Mouse (Mus musculus) MEL (cell line): Measurements from ENCODE around the gene Cpm. TPM values are rescaled to one million over a fixed set of nuclear protein-coding genes. Genes with fewer than 3 reads are reported as not detected.

Experiments used
- DNase-seq: peaks from one replicate; pipeline ENCODE4 v3.0.0; 2011; ENCODE audit warnings: low read depth, low spot score
- H3K27ac ChIP-seq: 2 replicates; pipeline ENCODE4 v1.5.1; 2012; ENCODE audit warnings: low read depth, mild to moderate bottlenecking, control low read depth, low read length, moderate library complexity; ENCODE audit not compliant: control insufficient read depth
- H3K27me3 ChIP-seq, 2 experiments: fragments of 150-350 bp in 1 of 2; sonication (generic) in 1 of 2; 2 replicates each; pipeline ENCODE4 v1.6.1; 2012; ENCODE audit warnings: low read length in 2 of 2, mild to moderate bottlenecking in 2 of 2, improper control_type of control experiment in 1 of 2, moderate library complexity in 1 of 2; ENCODE audit not compliant: insufficient read depth in 2 of 2, control insufficient read depth in 1 of 2
- H3K36me3 ChIP-seq, 2 experiments: 2 replicates each; pipeline ENCODE4 v1.6.1; 2012 to 2014; ENCODE audit warnings: low read length in 2 of 2, improper control_type of control experiment in 1 of 2, inconsistent platforms in 1 of 2, mild to moderate bottlenecking in 1 of 2; ENCODE audit not compliant: insufficient read depth in 2 of 2, control insufficient read depth in 1 of 2
- H3K4me1 ChIP-seq, 2 experiments: fragments of 150-350 bp in 1 of 2; sonication (generic) in 1 of 2; 2 replicates each; pipeline ENCODE4 v1.6.1; 2012; ENCODE audit warnings: low read length in 2 of 2, improper control_type of control experiment in 1 of 2, mild to moderate bottlenecking in 1 of 2; ENCODE audit not compliant: insufficient read depth in 2 of 2, control insufficient read depth in 1 of 2
- H3K4me3 ChIP-seq, 2 experiments: fragments of 150-350 bp in 1 of 2; sonication (generic) in 1 of 2; 2 replicates each; pipeline ENCODE4 v1.5.1; 2012; ENCODE audit warnings: low read depth in 2 of 2, low read length in 2 of 2, mild to moderate bottlenecking in 2 of 2, moderate library complexity in 2 of 2, control low read depth in 1 of 2, improper control_type of control experiment in 1 of 2; ENCODE audit not compliant: control insufficient read depth in 1 of 2, insufficient read depth in 1 of 2
- H3K79me2 ChIP-seq: 2 replicates; pipeline ENCODE4 v1.6.1; 2012; ENCODE audit warnings: mild to moderate bottlenecking, low read length, moderate library complexity; ENCODE audit not compliant: control insufficient read depth, poor library complexity, insufficient read depth
- H3K9ac ChIP-seq: 2 replicates; pipeline ENCODE4 v1.6.1; 2012; ENCODE audit warnings: low read depth, mild to moderate bottlenecking, control low read depth, low read length, moderate library complexity; ENCODE audit not compliant: control insufficient read depth, poor library complexity, severe bottlenecking
- H3K9me3 ChIP-seq: fragments of 150-350 bp; sonication (generic); replicated peaks from 2 replicates; pipeline ENCODE4 v1.6.1; 2012; ENCODE audit warnings: mild to moderate bottlenecking, low read length, improper control_type of control experiment, moderate library complexity; ENCODE audit not compliant: insufficient read depth
- BHLHE40 ChIP-seq: IDR thresholded peaks from 2 replicates; pipeline ENCODE4 v1.6.1; 2012; ENCODE audit warnings: low read depth, mild to moderate bottlenecking, inconsistent platforms, low read length, improper control_type of control experiment, borderline replicate concordance
- CHD2 ChIP-seq: IDR thresholded peaks from 2 replicates; pipeline ENCODE4 v1.6.1; 2011; ENCODE audit warnings: low read length, improper control_type of control experiment
- CTCF ChIP-seq, 3 experiments: IDR thresholded peaks in 2 of 3; conservative IDR thresholded peaks in 1 of 3; 2 replicates each; pipeline ENCODE4 v1.5.1; 2011 to 2012; ENCODE audit warnings: low read length in 3 of 3, low read depth in 2 of 3, mild to moderate bottlenecking in 2 of 3, improper control_type of control experiment in 1 of 3, inconsistent platforms in 1 of 3, mixed read lengths in 1 of 3, moderate library complexity in 1 of 3; ENCODE audit not compliant: control insufficient read depth in 1 of 3, insufficient read depth in 1 of 3, poor library complexity in 1 of 3, severe bottlenecking in 1 of 3
- E2F4 ChIP-seq: IDR thresholded peaks from 2 replicates; pipeline ENCODE4 v1.6.1; 2011; ENCODE audit warnings: low read depth, low read length, improper control_type of control experiment, borderline replicate concordance
- ELF1 ChIP-seq: IDR thresholded peaks from 2 replicates; pipeline ENCODE4 v1.6.1; 2014; ENCODE audit warnings: low read depth, mild to moderate bottlenecking, inconsistent platforms, low read length, improper control_type of control experiment, moderate library complexity
- ETS1 ChIP-seq: IDR thresholded peaks from 2 replicates; pipeline ENCODE4 v1.6.1; 2012; ENCODE audit warnings: low read depth, mild to moderate bottlenecking, inconsistent platforms, low read length, improper control_type of control experiment, moderate library complexity
- GABPA ChIP-seq: IDR thresholded peaks from 2 replicates; pipeline ENCODE4 v1.6.1; 2012; ENCODE audit warnings: low read depth, mild to moderate bottlenecking, inconsistent platforms, low read length, improper control_type of control experiment, moderate library complexity
- HCFC1 ChIP-seq: IDR thresholded peaks from 2 replicates; pipeline ENCODE4 v1.6.1; 2012; ENCODE audit warnings: low read depth, mild to moderate bottlenecking, inconsistent platforms, low read length, improper control_type of control experiment, moderate library complexity
- KAT2A ChIP-seq: conservative IDR thresholded peaks from 2 replicates; pipeline ENCODE4 v1.6.1; 2012; ENCODE audit warnings: low read depth, low read length, improper control_type of control experiment, inconsistent platforms
- MAX ChIP-seq: IDR thresholded peaks from 2 replicates; pipeline ENCODE4 v1.6.1; 2011; ENCODE audit warnings: low read length, improper control_type of control experiment
- MAZ ChIP-seq: IDR thresholded peaks from 2 replicates; pipeline ENCODE4 v1.6.1; 2012; ENCODE audit warnings: low read depth, mild to moderate bottlenecking, inconsistent platforms, low read length, improper control_type of control experiment
- MEF2A ChIP-seq: IDR thresholded peaks from 2 replicates; pipeline ENCODE4 v1.6.1; 2014; ENCODE audit warnings: low read depth, mild to moderate bottlenecking, inconsistent platforms, low read length, improper control_type of control experiment; ENCODE audit not compliant: poor library complexity, insufficient replicate concordance, severe bottlenecking; ENCODE audit errors: extremely low read depth
- MXI1 ChIP-seq: IDR thresholded peaks from 2 replicates; pipeline ENCODE4 v1.6.1; 2011; ENCODE audit warnings: mild to moderate bottlenecking, low read depth, low read length, improper control_type of control experiment
- MYB ChIP-seq: IDR thresholded peaks from 2 replicates; pipeline ENCODE4 v1.6.1; 2011; ENCODE audit warnings: mild to moderate bottlenecking, low read depth, low read length, improper control_type of control experiment
- MYC ChIP-seq: IDR thresholded peaks from 2 replicates; pipeline ENCODE4 v1.6.1; 2011; ENCODE audit warnings: low read depth, mild to moderate bottlenecking, low read length, improper control_type of control experiment, moderate library complexity
- NELFE ChIP-seq: IDR thresholded peaks from 2 replicates; pipeline ENCODE4 v1.6.1; 2011; ENCODE audit warnings: low read depth, low read length, improper control_type of control experiment
- POLR2A ChIP-seq, 2 experiments: IDR thresholded peaks; 2 replicates each; pipeline ENCODE4 v1.6.1; 2011 to 2012; ENCODE audit warnings: low read length in 2 of 2, mild to moderate bottlenecking in 2 of 2, control low read depth in 1 of 2, improper control_type of control experiment in 1 of 2, low read depth in 1 of 2, moderate library complexity in 1 of 2; ENCODE audit not compliant: control insufficient read depth in 1 of 2, insufficient read depth in 1 of 2, poor library complexity in 1 of 2
- POLR2AphosphoS5 ChIP-seq: IDR thresholded peaks from 2 replicates; pipeline ENCODE4 v1.6.1; 2012; ENCODE audit warnings: low read depth, borderline replicate concordance, mild to moderate bottlenecking, inconsistent platforms, low read length, moderate library complexity, mixed read lengths
- RAD21 ChIP-seq: IDR thresholded peaks from 2 replicates; pipeline ENCODE4 v1.6.1; 2011; ENCODE audit warnings: mild to moderate bottlenecking, low read depth, low read length, improper control_type of control experiment
- RCOR1 ChIP-seq: IDR thresholded peaks from 2 replicates; pipeline ENCODE4 v1.6.1; 2012; ENCODE audit warnings: low read depth, mild to moderate bottlenecking, inconsistent platforms, low read length, improper control_type of control experiment
- SIN3A ChIP-seq: IDR thresholded peaks from 2 replicates; pipeline ENCODE4 v1.6.1; 2012; ENCODE audit warnings: low read length, improper control_type of control experiment, inconsistent platforms
- TAL1 ChIP-seq: IDR thresholded peaks from 2 replicates; pipeline ENCODE4 v1.6.1; 2012; ENCODE audit warnings: mild to moderate bottlenecking, inconsistent platforms, low read length, moderate library complexity, mixed read lengths
- TBP ChIP-seq: IDR thresholded peaks from 2 replicates; pipeline ENCODE4 v1.8.0; 2011; ENCODE audit warnings: low read depth, low read length, improper control_type of control experiment
- USF1 ChIP-seq: IDR thresholded peaks from 2 replicates; pipeline ENCODE4 v1.6.1; 2014; ENCODE audit warnings: low read depth, mild to moderate bottlenecking, inconsistent platforms, low read length, improper control_type of control experiment, moderate library complexity
- USF2 ChIP-seq, 2 experiments: IDR thresholded peaks; 2 replicates each; pipeline ENCODE4 v1.6.1; 2011 to 2012; ENCODE audit warnings: improper control_type of control experiment in 2 of 2, low read length in 2 of 2, borderline replicate concordance in 1 of 2, inconsistent platforms in 1 of 2, low read depth in 1 of 2, mild to moderate bottlenecking in 1 of 2; ENCODE audit not compliant: insufficient read depth in 1 of 2
- ZMIZ1 ChIP-seq: IDR thresholded peaks from 2 replicates; pipeline ENCODE4 v1.6.1; 2012; ENCODE audit warnings: low read depth, mild to moderate bottlenecking, inconsistent platforms, low read length, improper control_type of control experiment, moderate library complexity
- polyA plus RNA-seq, 2 experiments: library from polyadenylated mRNA; stranded (reverse) in 1 of 2; unstranded in 1 of 2; fragments of >175 nt in 1 of 2; fragments of >200 nt in 1 of 2; gene quantifications; 2 replicates each; pipeline versions ENCODE4 v1.2.1 to v1.2.4; 2012; ENCODE audit warnings: low replicate concordance in 2 of 2, low read depth in 1 of 2; ENCODE audit not compliant: insufficient read length in 2 of 2, insufficient read depth in 1 of 2, missing spikeins in 1 of 2
- total RNA-seq: library from RNA; depleted of rRNA; stranded (reverse); fragments of 300-350 nt; gene quantifications from 2 replicates; pipeline ENCODE4 v1.2.3, GENCODE M21; 2012

Gene Cpm
- total and polyA plus RNA-seq, 3 experiments: 0.04 to 0.40 TPM; not detected in 1

GRCm38 (mm10) chr10:117648643-117649042, 19.3 kb downstream of the Cpm start:
- DNase-seq: no peak
- H3K79me2 ChIP-seq: no peaks in the 10 kb centered on the region
- no peak overlapping the region for H3K4me3 ChIP-seq

GRCm38 (mm10) chr10:117649292-117650041, 20.2 kb downstream of the Cpm start:
- Histone ChIP-seq H3K9ac (no peak overlapping the region), H3K4me3 (no peak overlapping the region), H3K79me2 (no peaks in the 10 kb centered on the region), H3K4me1 (no peaks in the 10 kb centered on the region), H3K27me3 (no peaks in the 10 kb centered on the region), H3K36me3 (no peaks in the 10 kb centered on the region), H3K27ac (no peak overlapping the region), H3K9me3 (no peaks in the 10 kb centered on the region)
- DNase-seq: no peak
- TF ChIP-seq CTCF (IDR thresholded peaks at IDR 0.05 in 2 of 3, conservative IDR thresholded peaks at IDR 0.05 in 1 of 3; ENCODE audit: control insufficient read depth in 1 of 3, insufficient read depth in 1 of 3, low read depth in 2 of 3, low read length in 3 of 3, poor library complexity in 1 of 3, severe bottlenecking in 1 of 3) (no peak), MYB (no peak), ETS1 (no peak), HCFC1 (no peak), POLR2A (IDR thresholded peaks at IDR 0.05; ENCODE audit: control insufficient read depth in 1 of 2, insufficient read depth in 1 of 2, low read depth in 1 of 2, low read length in 2 of 2, poor library complexity in 1 of 2) (no peak), KAT2A (no peak), TBP (no peak), MAZ (no peak), MYC (no peak), NELFE (no peak), MAX (no peak), MXI1 (no peak), RAD21 (no peak), MEF2A (no peak), BHLHE40 (no peak)

More at GRCm38 (mm10) chr10:117648643-117649042, 19.3 kb downstream of the Cpm start:
- Histone ChIP-seq H3K9ac (no peak overlapping the region), H3K27me3 (no peaks in the 10 kb centered on the region), H3K36me3 (no peaks in the 10 kb centered on the region), H3K27ac (no peak overlapping the region), H3K9me3 (no peaks in the 10 kb centered on the region), H3K4me1 (no peaks in the 10 kb centered on the region)
- no peak for TF ChIP-seq TAL1
- no peak for TF ChIP-seq CHD2
- no peak for TF ChIP-seq USF2 (IDR thresholded peaks at IDR 0.05; ENCODE audit: borderline replicate concordance in 1 of 2, insufficient read depth in 1 of 2, low read depth in 1 of 2, low read length in 2 of 2)
- no peak for TF ChIP-seq ELF1
- no peak for TF ChIP-seq MXI1
- no peak for TF ChIP-seq SIN3A
- no peak for TF ChIP-seq RAD21
- TF ChIP-seq MYB: no peak
- TF ChIP-seq USF1: no peak
- no peak for TF ChIP-seq NELFE
- no peak for TF ChIP-seq GABPA
- no peak for TF ChIP-seq MEF2A
- no peak for TF ChIP-seq POLR2AphosphoS5
- TF ChIP-seq ZMIZ1: no peak
- no peak for TF ChIP-seq E2F4
- TF ChIP-seq RCOR1: no peak
- TF ChIP-seq POLR2A (IDR thresholded peaks at IDR 0.05; ENCODE audit: control insufficient read depth in 1 of 2, insufficient read depth in 1 of 2, low read depth in 1 of 2, low read length in 2 of 2, poor library complexity in 1 of 2): no peak
- TF ChIP-seq MAX: no peak
